Mouse (Mus musculus) E14TG2a.4 (cell line): ENCODE results near the gene Pkd1.

Source experiments
- CTCF ChIP-seq: conservative IDR thresholded peaks from 2 replicates; pipeline ENCODE4 v1.5.1; 2014; ENCODE audit warnings: low read length
- NANOG ChIP-seq: IDR thresholded peaks from 2 replicates; pipeline ENCODE4 v1.6.1; 2014; ENCODE audit warnings: borderline replicate concordance, low read length, mixed read lengths

DNA sequence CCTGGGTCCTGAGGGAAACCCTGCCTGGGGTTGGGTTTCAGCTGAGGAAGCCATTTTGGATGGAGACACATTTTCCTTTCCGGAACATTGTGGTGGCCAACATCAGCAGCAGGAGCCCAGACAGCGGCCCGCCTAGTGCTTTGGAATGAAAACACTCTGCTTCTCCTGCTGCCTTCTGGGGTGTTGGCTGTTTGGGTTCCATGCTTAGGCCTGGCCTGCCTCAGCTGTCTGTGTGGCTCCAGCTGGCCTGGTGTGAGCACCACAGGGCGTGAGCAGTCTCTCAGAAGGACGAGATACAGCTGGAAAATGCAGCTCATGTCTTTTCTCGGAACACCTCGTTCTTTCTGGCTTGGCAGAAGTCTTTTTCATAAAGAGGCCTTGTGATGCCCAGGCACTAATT, 7.5 kb downstream of the Pkd1 start:
- TF ChIP-seq CTCF (no peak), NANOG (no peak)
